In the genomic region with DNA sequence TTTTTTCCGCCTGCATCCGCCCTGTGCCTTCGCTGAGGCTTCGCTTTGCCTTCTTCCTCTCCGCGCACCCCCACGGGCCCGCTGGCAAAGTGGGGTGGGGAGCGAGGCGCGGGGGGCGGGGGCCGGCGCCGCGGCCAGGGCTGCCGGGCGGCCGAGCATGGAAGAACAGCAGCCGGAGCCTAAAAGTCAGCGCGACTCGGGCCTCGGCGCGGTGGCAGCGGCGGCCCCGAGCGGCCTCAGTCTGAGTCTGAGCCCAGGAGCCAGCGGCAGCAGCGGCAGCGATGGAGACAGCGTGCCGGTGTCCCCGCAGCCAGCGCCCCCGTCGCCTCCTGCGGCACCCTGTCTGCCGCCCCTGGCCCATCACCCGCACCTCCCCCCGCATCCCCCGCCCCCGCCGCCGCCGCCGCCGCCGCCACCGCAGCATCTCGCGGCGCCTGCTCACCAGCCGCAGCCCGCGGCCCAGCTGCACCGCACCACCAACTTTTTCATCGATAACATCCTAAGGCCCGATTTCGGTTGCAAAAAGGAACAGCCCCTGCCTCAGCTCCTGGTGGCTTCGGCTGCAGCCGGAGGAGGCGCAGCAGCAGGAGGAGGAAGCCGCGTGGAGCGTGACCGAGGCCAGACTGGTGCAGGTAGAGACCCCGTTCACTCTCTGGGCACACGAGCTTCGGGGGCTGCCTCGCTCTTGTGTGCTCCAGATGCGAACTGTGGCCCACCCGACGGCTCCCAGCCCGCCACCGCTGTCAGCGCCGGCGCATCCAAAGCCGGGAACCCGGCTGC, we compare ENCODE assay signal across 8 mouse cellular contexts. TPM values are rescaled to one million over a fixed set of nuclear protein-coding genes. Genes with fewer than 3 reads are reported as not detected.
DNase-seq lines count a peak whose midpoint lies in the region; ATAC-seq and TF ChIP-seq lines count a peak whose summit lies in the region.

No protein-coding gene starts in this region.

- TF ChIP-seq CTCF in heart, postnatal 0 days (IDR thresholded peaks at IDR 0.05; ENCODE audit: low read depth): no peak

- WGBS in heart, postnatal 0 days: under 1% methylated on average over 50 of the region's 83 CpGs
- 1% methylated on average over 54 of the region's 83 CpGs for WGBS in liver, embryonic 13.5 days (ENCODE audit: insufficient replicate concordance)

- peaks cover 8% of the 10 kb centered on the region; the same call in 1 of the 2 replicates for H3K9me3 ChIP-seq in megakaryocyte, embryonic 14.5 days
- H3K9me3 ChIP-seq in heart, postnatal 0 days (replicated peaks; ENCODE audit: control insufficient read depth, low read length): no peaks in the 10 kb centered on the region
- no peaks in the 10 kb centered on the region for H3K9me3 ChIP-seq in liver, embryonic 13.5 days (replicated peaks)

- H3K4me1 ChIP-seq in megakaryocyte, embryonic 14.5 days: peaks cover 30% of the 10 kb centered on the region
- H3K4me1 ChIP-seq in heart, postnatal 0 days (ENCODE audit: control insufficient read depth, insufficient read depth): peaks cover 13% of the 10 kb centered on the region; the same call in 1 of the 2 replicates
- peaks cover 7% of the 10 kb centered on the region; the same call in 1 of the 2 replicates for H3K4me1 ChIP-seq in liver, embryonic 13.5 days (replicated peaks)

- no peak overlapping the region for H3K27ac ChIP-seq in heart, postnatal 0 days (ENCODE audit: low read depth)
- H3K27ac ChIP-seq in liver, embryonic 13.5 days: no peak overlapping the region

- peak overlapping the region; percentile 86 for H3K4me3 ChIP-seq in megakaryocyte, embryonic 14.5 days (replicated peaks)
- peak overlapping the region; percentile 51 for H3K4me3 ChIP-seq in heart, postnatal 0 days (ENCODE audit: low read depth, low read length)
- H3K4me3 ChIP-seq in liver, embryonic 13.5 days (replicated peaks): peak overlapping the region; percentile 36

- H3K36me3 ChIP-seq in megakaryocyte, embryonic 14.5 days (replicated peaks; ENCODE audit: low read length): no peaks in the 10 kb centered on the region
- H3K36me3 ChIP-seq in heart, postnatal 0 days (replicated peaks; ENCODE audit: control insufficient read depth, insufficient read depth, low read length): no peaks in the 10 kb centered on the region
- H3K36me3 ChIP-seq in liver, embryonic 13.5 days: no peaks in the 10 kb centered on the region

- TF ChIP-seq EP300 in heart, postnatal 0 days (IDR thresholded peaks at IDR 0.05; ENCODE audit: low read depth): no peak

- ATAC-seq in megakaryocyte, adult 5-6 weeks (ENCODE audit: poor library complexity, severe bottlenecking): no peak
- ATAC-seq in heart, postnatal 0 days (ENCODE audit: insufficient read depth, low read depth): no peak; the same call in 1 of the 2 replicates
- ATAC-seq in liver, embryonic 13.5 days (ENCODE audit: low read depth): no peak

- no peak overlapping the region for H3K9ac ChIP-seq in heart, postnatal 0 days (replicated peaks; ENCODE audit: low read depth, low read length)
- H3K9ac ChIP-seq in liver, embryonic 13.5 days: no peak overlapping the region

- H3K27me3 ChIP-seq in megakaryocyte, embryonic 14.5 days (replicated peaks): peaks cover 96% of the 10 kb centered on the region
- H3K27me3 ChIP-seq in heart, postnatal 0 days (ENCODE audit: control insufficient read depth, insufficient read depth, low read length): peaks cover 98% of the 10 kb centered on the region
- H3K27me3 ChIP-seq in liver, embryonic 13.5 days: peaks cover 99% of the 10 kb centered on the region

- H3K4me2 ChIP-seq in heart, postnatal 0 days (ENCODE audit: low read depth, low read length): peak overlapping the region; percentile 75
- H3K4me2 ChIP-seq in liver, embryonic 13.5 days: peak overlapping the region; percentile 57

- peak; percentile 27 to 41 for DNase-seq in cerebellum, postnatal 36 days
- DNase-seq in heart, postnatal 0 days (ENCODE audit: low spot score): no peak
- no peak for DNase-seq in liver, embryonic 13.5 days
- DNase-seq in layer of hippocampus, adult 9-11 months: no peak
- DNase-seq in urinary bladder, postnatal 36 days (ENCODE audit: low spot score in 2 of 2): no peak
- DNase-seq in layer of hippocampus, postnatal 14 days (ENCODE audit: low spot score in 2 of 2): no peak

RNA-seq across cellular contexts. Expression of gene En1, which starts 0.8 kb away (rescaled TPM):
- not detected in 2 replicates for polyA plus RNA-seq in megakaryocyte, embryonic 14.5 days (2012; ENCODE audit: insufficient read depth, low replicate concordance)
- total RNA-seq in megakaryocyte, adult 5-6 weeks (2015): not detected in 2 replicates
- total RNA-seq in megakaryocyte, adult 5-6 weeks (2017): not detected in 2 replicates
- total RNA-seq in heart, postnatal 0 days (2014; rRNA removed; ENCODE audit: low replicate concordance): not detected in 2 replicates
- not detected in 2 replicates for polyA plus RNA-seq in heart, postnatal 0 days (2015; fragmentation: Nextera tagmentation; extraction: Ambion mirVana)
- not detected in 2 replicates for polyA plus RNA-seq in liver, embryonic 13.5 days (2015; fragmentation: Nextera tagmentation; extraction: Ambion mirVana)
- under 1 TPM in 1 of 2 experiments, not detected in 1; 0.21 TPM for total RNA-seq in layer of hippocampus, postnatal 14 days (2021)

Comparison
In these comparisons a context has a peak if more than half of its experiments do, and no peak if none do; other contexts are left out.
1. H3K4me3 ChIP-seq: peak in every context shown above with its lines; median percentile 86 in megakaryocyte, embryonic 14.5 days; 51 in heart, postnatal 0 days; 36 in liver, embryonic 13.5 days.
2. DNase-seq: peak in cerebellum, postnatal 36 days (2 of 2); none in heart, postnatal 0 days (single experiment), liver, embryonic 13.5 days (single experiment), layer of hippocampus, adult 9-11 months (single experiment), urinary bladder, postnatal 36 days (0 of 2) and layer of hippocampus, postnatal 14 days (0 of 2).